Comparison of ENCODE assay signal across 8 mouse cellular contexts in genomic region chr13:110643198-110643896, GRCm38 (mm10).
DNase-seq lines count a peak whose midpoint lies in the region; ATAC-seq and TF ChIP-seq lines count a peak whose summit lies in the region.

No protein-coding gene starts in this region.

- no peak overlapping the region for H3ac ChIP-seq in myocyte (ENCODE audit: control insufficient read depth, insufficient read length)

- no peaks in the 10 kb centered on the region; the same call in 1 of the 2 replicates for H3K27me3 ChIP-seq in midbrain, embryonic 11.5 days (ENCODE audit: control insufficient read depth, insufficient read depth, low read length)
- H3K27me3 ChIP-seq in midbrain, embryonic 10.5 days (ENCODE audit: low read depth, poor library complexity, severe bottlenecking): peaks cover 6% of the 10 kb centered on the region; the same call in 1 of the 2 replicates
- H3K27me3 ChIP-seq in cerebellum, adult 2 months (ENCODE audit: control insufficient read depth, insufficient read depth, low read length): no peaks in the 10 kb centered on the region
- no peaks in the 10 kb centered on the region for H3K27me3 ChIP-seq in kidney, postnatal 0 days (ENCODE audit: insufficient read depth, low read length)
- H3K27me3 ChIP-seq in myocyte (ENCODE audit: control insufficient read depth, insufficient read depth, insufficient read length): no peaks in the 10 kb centered on the region

- H3K4me1 ChIP-seq in midbrain, embryonic 11.5 days (ENCODE audit: control insufficient read depth, insufficient read depth, low read length): no peaks in the 10 kb centered on the region
- H3K4me1 ChIP-seq in midbrain, embryonic 10.5 days: peaks cover 13% of the 10 kb centered on the region; the same call in 1 of the 2 replicates
- peaks cover 7% of the 10 kb centered on the region for H3K4me1 ChIP-seq in cerebellum, adult 2 months (ENCODE audit: control insufficient read depth, insufficient read depth, low read length)
- 0 out of 2 replicates have a peak, but pooled peaks cover 5% of the 10 kb centered on the region for H3K4me1 ChIP-seq in kidney, postnatal 0 days (replicated peaks; ENCODE audit: insufficient read depth, low read length)

- H3K27ac ChIP-seq in midbrain, embryonic 11.5 days (ENCODE audit: low read depth, low read length): no peak overlapping the region
- no peak overlapping the region for H3K27ac ChIP-seq in midbrain, embryonic 10.5 days (replicated peaks)
- no peak overlapping the region for H3K27ac ChIP-seq in cerebellum, adult 2 months (ENCODE audit: insufficient read depth, low read length)
- H3K27ac ChIP-seq in kidney, postnatal 0 days: no peak overlapping the region

- H3K36me3 ChIP-seq in midbrain, embryonic 11.5 days (ENCODE audit: control insufficient read depth, insufficient read depth, low read length): no peaks in the 10 kb centered on the region
- H3K36me3 ChIP-seq in midbrain, embryonic 10.5 days: no peaks in the 10 kb centered on the region
- H3K36me3 ChIP-seq in kidney, postnatal 0 days (ENCODE audit: insufficient read depth, low read length): no peaks in the 10 kb centered on the region
- no peaks in the 10 kb centered on the region for H3K36me3 ChIP-seq in myocyte (ENCODE audit: control insufficient read depth, insufficient read depth)

- H3K9me3 ChIP-seq in midbrain, embryonic 11.5 days (ENCODE audit: control insufficient read depth, low read length): no peaks in the 10 kb centered on the region
- no peaks in the 10 kb centered on the region; the same call in 1 of the 2 replicates for H3K9me3 ChIP-seq in midbrain, embryonic 10.5 days (replicated peaks)
- H3K9me3 ChIP-seq in kidney, postnatal 0 days (replicated peaks; ENCODE audit: low read length): no peaks in the 10 kb centered on the region

- ATAC-seq in midbrain, embryonic 11.5 days (ENCODE audit: low FRiP score): peak; percentile 57; the same call in 1 of the 2 replicates
- no peak for ATAC-seq in kidney, postnatal 0 days (replicated peaks; ENCODE audit: low FRiP score, low read depth)

- TF ChIP-seq POLR2A in cerebellum, adult 2 months (IDR thresholded peaks at IDR 0.05; ENCODE audit: borderline replicate concordance, insufficient read depth, low read length): no peak
- no peak for TF ChIP-seq POLR2A in myocyte (IDR thresholded peaks at IDR 0.05; ENCODE audit: insufficient read length, low read depth)

- no peak overlapping the region for H3K4me2 ChIP-seq in midbrain, embryonic 11.5 days
- H3K4me2 ChIP-seq in kidney, postnatal 0 days (ENCODE audit: low read length): peak overlapping the region; percentile 43
- H3K4me2 ChIP-seq in myocyte (ENCODE audit: low read depth): peak overlapping the region; percentile 70

- H3K79me2 ChIP-seq in myocyte (ENCODE audit: control insufficient read depth, insufficient read depth): no peaks in the 10 kb centered on the region

- peak; percentile 44 for DNase-seq in midbrain, embryonic 11.5 days (ENCODE audit: low spot score, missing footprints)
- DNase-seq in midbrain, embryonic 10.5 days (ENCODE audit: low spot score): no peak
- DNase-seq in cerebellum, adult 2 months: peak; percentile 31 to 60
- peak; percentile 56 for DNase-seq in heart, adult 8-10 months (ENCODE audit: low spot score)
- peak; percentile 49 for DNase-seq in kidney, postnatal 0 days (ENCODE audit: low spot score)
- DNase-seq in thymus, postnatal 14 days: no peak
- DNase-seq in thymus, postnatal 36 days: no peak

- H3K9ac ChIP-seq in midbrain, embryonic 11.5 days (ENCODE audit: low read length): no peak overlapping the region
- H3K9ac ChIP-seq in kidney, postnatal 0 days (ENCODE audit: low read depth, low read length): no peak overlapping the region

- WGBS in midbrain, embryonic 11.5 days: 80% methylated on average over 11 of the region's 11 CpGs
- WGBS in midbrain, embryonic 10.5 days: 84% methylated on average over 11 of the region's 11 CpGs
- WGBS in cerebellum, adult 2 months: 5% methylated on average over 11 of the region's 11 CpGs
- 19% methylated on average over 11 of the region's 11 CpGs for WGBS in kidney, postnatal 0 days

- TF ChIP-seq CTCF in cerebellum, adult 2 months (IDR thresholded peaks at IDR 0.05; ENCODE audit: borderline replicate concordance, insufficient read depth, low read depth, low read length): no peak
- TF ChIP-seq CTCF in kidney, postnatal 0 days (IDR thresholded peaks at IDR 0.05; ENCODE audit: low read depth): no peak

- no peak overlapping the region for H3K4me3 ChIP-seq in midbrain, embryonic 11.5 days (ENCODE audit: low read depth, low read length)
- no peak overlapping the region for H3K4me3 ChIP-seq in midbrain, embryonic 10.5 days
- peak overlapping the region; percentile 7 for H3K4me3 ChIP-seq in cerebellum, adult 2 months (replicated peaks; ENCODE audit: insufficient read depth, low read depth, low read length)
- H3K4me3 ChIP-seq in kidney, postnatal 0 days (replicated peaks; ENCODE audit: low read depth, low read length): no peak overlapping the region
- peak overlapping the region; percentile 2 for H3K4me3 ChIP-seq in myocyte

TF ChIP-seq in myocyte, 11 proteins besides CTCF, POLR2A, EP300 and RAD21:
- TF ChIP-seq MYOG (IDR thresholded peaks at IDR 0.05; ENCODE audit: control insufficient read depth in 1 of 3, insufficient read depth in 1 of 3, insufficient read length in 2 of 3, low read depth in 2 of 3) (peak; percentile 60 to 98 (median 92)), TCF12 (IDR thresholded peaks at IDR 0.05; ENCODE audit: insufficient read depth, poor library complexity, severe bottlenecking) (peak; percentile 90), MYOD1 (IDR thresholded peaks at IDR 0.05; ENCODE audit: control insufficient read depth in 1 of 3, insufficient read length in 2 of 3, low read depth in 2 of 3) (peak; percentile 72 to 95 (median 89)), CEBPB (IDR thresholded peaks at IDR 0.05; ENCODE audit: insufficient read depth, poor library complexity, severe bottlenecking) (no peak), TCF3 (IDR thresholded peaks at IDR 0.05; ENCODE audit: insufficient read length, low read depth) (peak; percentile 63), MAX (IDR thresholded peaks at IDR 0.05; ENCODE audit: low read depth) (no peak)
TF ChIP-seq in myocyte: peak in this region for 4.

Comparison
In these comparisons a context has a peak if more than half of its experiments do, and no peak if none do; other contexts are left out.
1. DNase-seq: peak in midbrain, embryonic 11.5 days (single experiment), cerebellum, adult 2 months (2 of 2), heart, adult 8-10 months (single experiment) and kidney, postnatal 0 days (single experiment); none in midbrain, embryonic 10.5 days (single experiment), thymus, postnatal 14 days (single experiment) and thymus, postnatal 36 days (0 of 2).
2. H3K4me3 ChIP-seq: peak in cerebellum, adult 2 months (single experiment) and myocyte (single experiment); none in midbrain, embryonic 11.5 days (single experiment), midbrain, embryonic 10.5 days (single experiment) and kidney, postnatal 0 days (single experiment).